Mouse (Mus musculus): ENCODE measurements around the gene 4930583I09Rik. TPM values are rescaled to one million over a fixed set of nuclear protein-coding genes. Genes with fewer than 3 reads are reported as not detected.

4930583I09Rik gene
- polyA plus RNA-seq, 1 experiment from 2014 or later: not detected

DNA sequence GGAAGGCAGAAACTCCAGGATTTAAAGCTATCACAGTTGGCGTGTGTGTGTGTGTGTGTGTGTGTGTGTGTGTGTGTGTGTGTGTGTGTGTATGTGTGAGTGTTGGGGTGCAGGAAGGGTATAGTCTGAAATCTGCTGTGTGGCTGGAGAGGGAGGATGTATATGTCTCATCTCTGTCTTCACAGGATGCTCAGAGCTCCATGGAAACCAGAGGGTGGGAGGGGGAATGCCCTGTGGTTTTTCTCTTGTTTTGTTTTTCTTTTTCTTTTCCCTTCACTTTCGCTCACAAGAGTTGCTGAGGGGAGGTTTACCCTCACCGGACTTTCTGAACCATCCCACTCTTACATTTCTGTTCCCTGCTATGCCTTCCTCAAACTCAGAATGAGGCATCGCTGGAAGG is 9.0 kb downstream of the 4930583I09Rik start:
- no peak for DNase-seq
- no peak overlapping the region for H3K4me3 ChIP-seq (ENCODE audit: low read depth, low read length)
- 74% methylated on average over 4 of the region's 4 CpGs for WGBS (ENCODE audit: insufficient replicate concordance)

DNA sequence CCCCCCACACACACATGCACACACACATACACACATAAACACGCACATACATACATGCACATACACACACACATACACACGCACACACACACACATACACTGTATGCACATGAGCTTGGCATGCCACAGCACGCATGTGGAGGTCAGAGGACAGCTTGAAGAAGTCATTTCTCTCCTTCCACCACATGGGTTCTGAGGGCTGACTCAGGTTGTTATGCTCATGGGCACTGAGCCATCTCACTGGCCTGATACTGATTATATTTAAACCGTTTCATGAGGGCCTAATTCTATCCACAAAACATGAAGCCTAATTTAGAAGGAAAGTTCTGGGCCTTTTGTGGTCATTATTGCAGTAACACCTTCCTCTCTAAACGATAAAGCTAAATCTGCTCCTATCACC is 13.3 kb downstream of the 4930583I09Rik start:
- Histone ChIP-seq H3K27ac (ENCODE audit: low read depth) (no peak overlapping the region), H3K4me2 (ENCODE audit: low read depth, low read length) (no peak overlapping the region), H3K27me3 (ENCODE audit: insufficient read depth, low read length) (no peaks in the 10 kb centered on the region), H3K9me3 (ENCODE audit: low read length) (no peaks in the 10 kb centered on the region), H3K36me3 (replicated peaks; ENCODE audit: insufficient read depth, low read length) (no peaks in the 10 kb centered on the region), H3K4me1 (ENCODE audit: insufficient read depth) (no peaks in the 10 kb centered on the region), H3K9ac (replicated peaks) (no peak overlapping the region), H3K4me3 (ENCODE audit: low read depth, low read length) (no peak overlapping the region)
- DNase-seq (no peak), ATAC-seq (no peak)
- TF ChIP-seq CTCF (IDR thresholded peaks at IDR 0.05; ENCODE audit: low read depth) (no peak), EP300 (IDR thresholded peaks at IDR 0.05; ENCODE audit: low read depth) (no peak)
- 72% methylated on average over 5 of the region's 5 CpGs for WGBS (ENCODE audit: insufficient replicate concordance)

More for the DNA sequence above, 9.0 kb downstream of the 4930583I09Rik start:
- no peak overlapping the region for H3K4me2 ChIP-seq (ENCODE audit: low read depth, low read length)
- TF ChIP-seq CTCF (IDR thresholded peaks at IDR 0.05; ENCODE audit: low read depth) (no peak), EP300 (IDR thresholded peaks at IDR 0.05; ENCODE audit: low read depth) (no peak)
- no peak overlapping the region for H3K27ac ChIP-seq (ENCODE audit: low read depth)
- H3K27me3 ChIP-seq (ENCODE audit: insufficient read depth, low read length): no peaks in the 10 kb centered on the region
- H3K36me3 ChIP-seq (replicated peaks; ENCODE audit: insufficient read depth, low read length): no peaks in the 10 kb centered on the region
- no peaks in the 10 kb centered on the region for H3K9me3 ChIP-seq (ENCODE audit: low read length)
- no peak for ATAC-seq
- H3K9ac ChIP-seq (replicated peaks): no peak overlapping the region
- no peaks in the 10 kb centered on the region for H3K4me1 ChIP-seq (ENCODE audit: insufficient read depth)

DNA sequence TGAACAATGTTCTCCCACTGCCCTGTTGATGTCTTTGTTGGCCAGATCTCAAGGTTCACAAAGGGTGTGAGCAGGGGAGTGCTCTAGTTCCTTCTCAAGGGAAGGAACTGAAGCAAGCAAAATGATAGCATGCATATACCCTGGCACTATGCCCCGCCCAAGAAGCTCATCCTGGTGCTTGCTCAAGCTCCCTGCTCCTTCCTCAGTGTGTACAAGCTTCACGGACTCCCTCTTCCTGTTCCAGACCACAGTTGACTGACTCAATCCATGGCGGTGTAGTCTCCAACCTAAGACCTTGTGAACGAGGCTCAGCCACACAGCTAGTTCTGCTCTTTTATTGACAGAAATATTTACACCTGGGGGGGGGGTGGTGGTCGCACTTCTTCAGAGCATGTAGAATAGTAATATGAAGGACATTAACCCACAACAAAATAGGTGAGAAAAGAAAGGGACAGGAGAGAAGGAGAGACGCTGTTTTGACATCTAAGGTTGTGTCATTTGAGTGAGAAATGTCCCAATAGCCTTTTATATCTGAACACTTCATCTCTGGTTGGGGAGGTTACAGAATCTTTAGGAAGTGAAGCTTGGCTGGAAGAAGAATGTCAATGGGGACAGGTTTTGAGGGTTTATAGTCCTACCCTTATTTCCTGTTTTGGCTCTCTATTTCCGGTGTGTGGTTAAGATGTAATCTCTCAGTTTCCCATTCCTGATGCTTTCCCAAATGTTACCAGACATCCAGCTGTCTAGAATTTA is 14.9 kb downstream of the 4930583I09Rik start:
- peak; percentile 80 for ATAC-seq
- no peak overlapping the region for H3K4me2 ChIP-seq (ENCODE audit: low read depth, low read length)
- H3K9ac ChIP-seq (replicated peaks): no peak overlapping the region
- H3K27me3 ChIP-seq (ENCODE audit: insufficient read depth, low read length): no peaks in the 10 kb centered on the region
- 42% methylated on average over 7 of the region's 7 CpGs for WGBS (ENCODE audit: insufficient replicate concordance)
- no peak overlapping the region for H3K4me3 ChIP-seq (ENCODE audit: low read depth, low read length)
- TF ChIP-seq EP300 (IDR thresholded peaks at IDR 0.05; ENCODE audit: low read depth) (no peak), CTCF (IDR thresholded peaks at IDR 0.05; ENCODE audit: low read depth) (no peak)
- no peaks in the 10 kb centered on the region for H3K36me3 ChIP-seq (replicated peaks; ENCODE audit: insufficient read depth, low read length)
- DNase-seq: peak; percentile 36
- 0 out of 2 replicates have a peak overlapping the region, but pooled peaks have one; percentile 8 for H3K27ac ChIP-seq (ENCODE audit: low read depth)
- no peaks in the 10 kb centered on the region for H3K4me1 ChIP-seq (ENCODE audit: insufficient read depth)
- no peaks in the 10 kb centered on the region for H3K9me3 ChIP-seq (ENCODE audit: low read length)

DNA sequence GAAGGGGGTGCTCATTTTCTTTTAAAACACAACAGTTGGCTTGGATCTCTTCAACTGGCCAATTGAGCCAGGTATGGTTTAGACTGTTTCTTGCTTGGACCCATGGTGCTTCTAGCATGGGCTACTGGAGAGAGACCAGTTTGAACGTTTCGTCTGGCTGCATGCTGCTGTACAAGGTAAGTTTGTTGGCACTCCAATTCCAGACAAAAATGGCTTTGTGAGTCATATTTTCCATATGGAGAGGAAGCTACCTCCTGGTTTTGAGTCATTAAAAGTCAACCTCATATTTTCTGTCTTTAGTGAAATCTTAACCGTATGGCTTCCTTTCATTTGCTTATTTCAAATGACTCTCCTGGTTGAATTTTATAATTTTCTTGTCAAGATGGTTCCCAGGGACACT is 19.6 kb downstream of the 4930583I09Rik start:
- WGBS (ENCODE audit: insufficient replicate concordance): 84% methylated on average over 3 of the region's 3 CpGs

DNA sequence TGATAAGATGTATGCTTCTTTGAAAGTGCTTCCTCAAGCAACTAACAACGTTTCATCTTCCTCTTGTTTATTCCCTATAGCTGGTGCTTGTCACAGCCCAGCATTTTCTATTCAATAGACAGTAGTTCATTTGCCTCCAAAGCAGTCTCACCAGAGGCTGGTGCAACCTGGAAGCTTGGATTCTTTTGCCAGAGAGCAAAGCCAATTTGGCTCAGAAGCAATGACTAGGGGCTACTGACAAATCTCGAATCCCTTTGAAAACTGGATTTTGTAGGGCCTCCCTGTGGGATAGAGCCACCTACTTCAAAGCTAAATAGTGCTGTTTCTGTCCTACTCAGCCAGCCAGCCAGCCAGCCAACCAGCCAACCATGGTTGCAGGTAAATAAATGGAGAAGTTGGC is 20.1 kb downstream of the 4930583I09Rik start:
- DNase-seq: no peak
- H3K27me3 ChIP-seq (ENCODE audit: insufficient read depth, low read length): no peaks in the 10 kb centered on the region
- H3K4me3 ChIP-seq (ENCODE audit: low read depth, low read length): no peak overlapping the region
- no peaks in the 10 kb centered on the region for H3K4me1 ChIP-seq (ENCODE audit: insufficient read depth)
- H3K27ac ChIP-seq (ENCODE audit: low read depth): no peak overlapping the region
- no peak overlapping the region for H3K4me2 ChIP-seq (ENCODE audit: low read depth, low read length)
- no peak for ATAC-seq
- no peaks in the 10 kb centered on the region for H3K9me3 ChIP-seq (ENCODE audit: low read length)
- no peak for TF ChIP-seq CTCF (IDR thresholded peaks at IDR 0.05; ENCODE audit: low read depth)
- no peak for TF ChIP-seq EP300 (IDR thresholded peaks at IDR 0.05; ENCODE audit: low read depth)
- WGBS (ENCODE audit: insufficient replicate concordance): 58% methylated on average over 2 of the region's 2 CpGs
- H3K9ac ChIP-seq (replicated peaks): no peak overlapping the region
- no peaks in the 10 kb centered on the region for H3K36me3 ChIP-seq (replicated peaks; ENCODE audit: insufficient read depth, low read length)

More for the DNA sequence above, 19.6 kb downstream of the 4930583I09Rik start:
- Histone ChIP-seq H3K9me3 (ENCODE audit: low read length) (no peaks in the 10 kb centered on the region), H3K4me1 (ENCODE audit: insufficient read depth) (no peaks in the 10 kb centered on the region), H3K4me3 (ENCODE audit: low read depth, low read length) (no peak overlapping the region), H3K9ac (replicated peaks) (no peak overlapping the region), H3K4me2 (ENCODE audit: low read depth, low read length) (no peak overlapping the region), H3K36me3 (replicated peaks; ENCODE audit: insufficient read depth, low read length) (no peaks in the 10 kb centered on the region), H3K27me3 (ENCODE audit: insufficient read depth, low read length) (no peaks in the 10 kb centered on the region), H3K27ac (ENCODE audit: low read depth) (no peak overlapping the region)
- TF ChIP-seq CTCF (IDR thresholded peaks at IDR 0.05; ENCODE audit: low read depth) (no peak), EP300 (IDR thresholded peaks at IDR 0.05; ENCODE audit: low read depth) (no peak)
- ATAC-seq (no peak), DNase-seq (no peak)

DNA sequence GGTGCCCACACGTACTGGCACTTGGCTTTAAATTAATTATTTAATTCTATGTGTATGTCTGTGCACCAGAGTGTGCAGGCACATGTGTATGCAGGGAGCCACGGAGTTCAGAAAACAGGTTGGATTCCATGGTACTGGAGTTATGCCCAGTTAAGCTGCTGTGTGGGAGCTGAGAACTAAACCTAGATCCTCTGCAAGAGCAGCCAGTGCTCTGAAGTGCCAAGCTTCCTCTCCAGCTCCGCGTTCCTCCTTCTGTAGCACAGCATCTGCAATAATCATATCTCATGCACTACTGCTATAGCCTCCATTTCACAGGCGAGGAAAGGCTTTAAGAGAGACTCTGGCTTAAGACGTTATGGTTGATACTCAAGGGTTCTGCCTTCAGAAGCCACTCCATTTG is 22.3 kb downstream of the 4930583I09Rik start:
- Histone ChIP-seq H3K9me3 (ENCODE audit: low read length) (no peaks in the 10 kb centered on the region), H3K27me3 (ENCODE audit: insufficient read depth, low read length) (no peaks in the 10 kb centered on the region), H3K4me1 (ENCODE audit: insufficient read depth) (no peaks in the 10 kb centered on the region), H3K4me2 (ENCODE audit: low read depth, low read length) (no peak overlapping the region), H3K36me3 (replicated peaks; ENCODE audit: insufficient read depth, low read length) (no peaks in the 10 kb centered on the region), H3K27ac (ENCODE audit: low read depth) (no peak overlapping the region), H3K9ac (replicated peaks) (no peak overlapping the region), H3K4me3 (ENCODE audit: low read depth, low read length) (no peak overlapping the region)
- no peak for TF ChIP-seq EP300 (IDR thresholded peaks at IDR 0.05; ENCODE audit: low read depth)
- TF ChIP-seq CTCF (IDR thresholded peaks at IDR 0.05; ENCODE audit: low read depth): no peak
- WGBS (ENCODE audit: insufficient replicate concordance): 78% methylated on average over 6 of the region's 6 CpGs
- no peak for ATAC-seq
- DNase-seq: no peak
